Comparison of ENCODE assay signal across 7 mouse cellular contexts in genomic region chr3:116104866-116105647, GRCm38 (mm10). TPM values are rescaled to one million over a fixed set of nuclear protein-coding genes. Genes with fewer than 3 reads are reported as not detected.
DNase-seq lines count a peak whose midpoint lies in the region; ATAC-seq and TF ChIP-seq lines count a peak whose summit lies in the region.

No protein-coding gene starts in this region.

- no peak for TF ChIP-seq CTCF in lung, embryonic 14.5 days (IDR thresholded peaks at IDR 0.05; ENCODE audit: low read depth)

- H3K27ac ChIP-seq in heart, embryonic 14.5 days (replicated peaks in 1 of 2; ENCODE audit: control insufficient read depth in 1 of 2, insufficient read depth in 1 of 2, low read depth in 2 of 2, low read length in 2 of 2), result peak overlapping the region; percentile 25 to 33; a peak in 2 of 4 replicates
- H3K27ac ChIP-seq in lung, embryonic 14.5 days (ENCODE audit: low read depth), result peak overlapping the region; percentile 74

- WGBS in heart, embryonic 14.5 days, result 12% methylated on average over 21 of the region's 21 CpGs
- WGBS in lung, embryonic 14.5 days, result 10% methylated on average over 21 of the region's 21 CpGs

- no peaks in the 10 kb centered on the region for H3K9me3 ChIP-seq in heart, embryonic 14.5 days (ENCODE audit: control insufficient read depth, low read length)
- H3K9me3 ChIP-seq in lung, embryonic 14.5 days (ENCODE audit: low read depth, low read length), result no peaks in the 10 kb centered on the region

- H3K4me1 ChIP-seq in heart, embryonic 14.5 days (ENCODE audit: control insufficient read depth in 2 of 2, insufficient read depth in 2 of 2, low read length in 2 of 2), result peaks cover 0 to 5% of the 10 kb centered on the region in 2 experiments; a peak in 2 of 4 replicates
- 0 out of 2 replicates have a peak, but pooled peaks cover 3% of the 10 kb centered on the region for H3K4me1 ChIP-seq in lung, embryonic 14.5 days (ENCODE audit: insufficient read depth)

- H3K4me2 ChIP-seq in heart, embryonic 14.5 days (ENCODE audit: low read length), result peak overlapping the region; percentile 64
- H3K4me2 ChIP-seq in lung, embryonic 14.5 days, result peak overlapping the region; percentile 51

- peak; percentile 58 for DNase-seq in brain, embryonic 18.5 days (ENCODE audit: low read depth, low spot score)
- peak; percentile 82 for DNase-seq in embryo, embryonic 10 days (ENCODE audit: low spot score)
- peak; percentile 38 to 71 for DNase-seq in kidney, postnatal 25 days
- DNase-seq in lung, embryonic 14.5 days, result peak; percentile 83
- peak; percentile 41 to 55 for DNase-seq in right cerebral cortex, adult 2 months (ENCODE audit: low spot score in 2 of 2)
- DNase-seq in natural killer cell, adult 2 months (ENCODE audit: low spot score in 2 of 2), result no peak

- H3K36me3 ChIP-seq in heart, embryonic 14.5 days (ENCODE audit: control insufficient read depth, insufficient read depth, low read length), result peaks cover 5% of the 10 kb centered on the region; the same call in 1 of the 2 replicates
- 0 out of 2 replicates have a peak, but pooled peaks cover 1% of the 10 kb centered on the region for H3K36me3 ChIP-seq in lung, embryonic 14.5 days (ENCODE audit: insufficient read depth)

- no peaks in the 10 kb centered on the region for H3K27me3 ChIP-seq in heart, embryonic 14.5 days (ENCODE audit: control insufficient read depth, insufficient read depth, low read length)
- no peaks in the 10 kb centered on the region for H3K27me3 ChIP-seq in lung, embryonic 14.5 days (ENCODE audit: insufficient read depth, low read length)

- ATAC-seq in heart, embryonic 14.5 days (ENCODE audit: insufficient number of reproducible peaks, insufficient read depth, low FRiP score, low read depth), result 0 out of 2 replicates have a peak, but pooled peaks have one; percentile 43
- ATAC-seq in lung, embryonic 14.5 days (ENCODE audit: insufficient read depth), result peak; percentile 69; the same call in 1 of the 2 replicates

- H3K4me3 ChIP-seq in heart, embryonic 14.5 days (ENCODE audit: control insufficient read depth in 1 of 2, insufficient read depth in 1 of 2, low read depth in 1 of 2, low read length in 2 of 2), result peak overlapping the region; percentile 13 to 24; a peak in 3 of 4 replicates
- no peak overlapping the region for H3K4me3 ChIP-seq in lung, embryonic 14.5 days (ENCODE audit: low read depth, low read length)

- H3K9ac ChIP-seq in heart, embryonic 14.5 days (ENCODE audit: low read length), result peak overlapping the region; percentile 44; the same call in 1 of the 2 replicates
- H3K9ac ChIP-seq in lung, embryonic 14.5 days, result no peak overlapping the region

RNA-seq across cellular contexts. Expression of gene Vcam1, which starts 24.4 kb away (rescaled TPM):
- polyA plus RNA-seq in heart, embryonic 14.5 days (2014; fragmentation: Nextera tagmentation; extraction: Ambion mirVana), result 75.8 and 82.9 TPM in 2 replicates
- polyA plus RNA-seq in lung, embryonic 14.5 days (2014; fragmentation: Nextera tagmentation; extraction: Ambion mirVana), result 78.6 and 93.8 TPM in 2 replicates

Comparison
In these comparisons a context has a peak if more than half of its experiments do, and no peak if none do; other contexts are left out.
1. DNase-seq: peak in brain, embryonic 18.5 days (single experiment), embryo, embryonic 10 days (single experiment), kidney, postnatal 25 days (2 of 2), lung, embryonic 14.5 days (single experiment) and right cerebral cortex, adult 2 months (2 of 2); none in natural killer cell, adult 2 months (0 of 2).